Mouse (Mus musculus): ENCODE data around the gene Phactr1. TPM values are rescaled to one million over a fixed set of nuclear protein-coding genes. Genes with fewer than 3 reads are reported as not detected.

Phactr1 gene
- polyA plus RNA-seq, 1 experiment from 2014 or later: 6.8 TPM

- TF ChIP-seq CTCF (IDR thresholded peaks at IDR 0.05; ENCODE audit: low read depth): no peak
- Histone ChIP-seq H3K9me3 (ENCODE audit: control insufficient read depth) (no peaks in the 10 kb centered on the region), H3K4me2 (replicated peaks; ENCODE audit: low read depth) (peak overlapping the region; percentile 94), H3K4me1 (replicated peaks; ENCODE audit: control insufficient read depth, insufficient read depth, low read length) (no peaks in the 10 kb centered on the region), H3K27ac (ENCODE audit: low read depth, low read length) (no peak overlapping the region), H3K9ac (ENCODE audit: low read depth, low read length) (peak overlapping the region; percentile 40), H3K36me3 (ENCODE audit: control insufficient read depth, insufficient read depth) (no peaks in the 10 kb centered on the region), H3K4me3 (ENCODE audit: low read depth, low read length) (peak overlapping the region; percentile 57), H3K27me3 (replicated peaks; ENCODE audit: control insufficient read depth, insufficient read depth, low read length) (peaks cover 25% of the 10 kb centered on the region)
- WGBS: under 1% methylated on average over 72 of the region's 74 CpGs
- no peak; the same call in 1 of the 2 replicates for ATAC-seq
These were observed 236.0 kb downstream of the Phactr1 start for GRCm38 (mm10) chr13:42916194-42917033.

- Histone ChIP-seq H3K27me3 (replicated peaks; ENCODE audit: control insufficient read depth, insufficient read depth, low read length) (peaks cover 25% of the 10 kb centered on the region), H3K27ac (ENCODE audit: low read depth, low read length) (no peak overlapping the region), H3K9ac (ENCODE audit: low read depth, low read length) (no peak overlapping the region), H3K4me2 (replicated peaks; ENCODE audit: low read depth) (peak overlapping the region; percentile 94), H3K9me3 (ENCODE audit: control insufficient read depth) (no peaks in the 10 kb centered on the region), H3K4me1 (replicated peaks; ENCODE audit: control insufficient read depth, insufficient read depth, low read length) (no peaks in the 10 kb centered on the region), H3K4me3 (ENCODE audit: low read depth, low read length) (peak overlapping the region; percentile 57; the same call in 1 of the 2 replicates), H3K36me3 (ENCODE audit: control insufficient read depth, insufficient read depth) (no peaks in the 10 kb centered on the region)
- no peak for ATAC-seq
- 54% methylated on average over 6 of the region's 6 CpGs for WGBS
- TF ChIP-seq CTCF (IDR thresholded peaks at IDR 0.05; ENCODE audit: low read depth): no peak
These were observed 236.8 kb downstream of the Phactr1 start for GRCm38 (mm10) chr13:42917251-42917650.

- Histone ChIP-seq H3K4me2 (replicated peaks; ENCODE audit: low read depth) (no peak overlapping the region), H3K9me3 (ENCODE audit: control insufficient read depth) (no peaks in the 10 kb centered on the region), H3K4me1 (replicated peaks; ENCODE audit: control insufficient read depth, insufficient read depth, low read length) (no peaks in the 10 kb centered on the region), H3K4me3 (ENCODE audit: low read depth, low read length) (no peak overlapping the region), H3K27me3 (replicated peaks; ENCODE audit: control insufficient read depth, insufficient read depth, low read length) (peaks cover 25% of the 10 kb centered on the region), H3K27ac (ENCODE audit: low read depth, low read length) (no peak overlapping the region), H3K9ac (ENCODE audit: low read depth, low read length) (no peak overlapping the region), H3K36me3 (ENCODE audit: control insufficient read depth, insufficient read depth) (no peaks in the 10 kb centered on the region)
- TF ChIP-seq CTCF (IDR thresholded peaks at IDR 0.05; ENCODE audit: low read depth): no peak
- ATAC-seq: no peak
- WGBS: 70% methylated on average over 2 of the region's 2 CpGs
These were observed 239.6 kb downstream of the Phactr1 start for GRCm38 (mm10) chr13:42920062-42920461.

- Histone ChIP-seq H3K27ac (ENCODE audit: low read depth, low read length) (no peak overlapping the region), H3K27me3 (replicated peaks; ENCODE audit: control insufficient read depth, insufficient read depth, low read length) (peaks cover 6% of the 10 kb centered on the region), H3K4me3 (ENCODE audit: low read depth, low read length) (no peak overlapping the region), H3K4me2 (replicated peaks; ENCODE audit: low read depth) (no peak overlapping the region), H3K4me1 (replicated peaks; ENCODE audit: control insufficient read depth, insufficient read depth, low read length) (no peaks in the 10 kb centered on the region), H3K36me3 (ENCODE audit: control insufficient read depth, insufficient read depth) (no peaks in the 10 kb centered on the region), H3K9me3 (ENCODE audit: control insufficient read depth) (no peaks in the 10 kb centered on the region), H3K9ac (ENCODE audit: low read depth, low read length) (no peak overlapping the region)
- no peak for TF ChIP-seq CTCF (IDR thresholded peaks at IDR 0.05; ENCODE audit: low read depth)
- ATAC-seq: no peak
- 75% methylated on average over 10 of the region's 10 CpGs for WGBS
These were observed 241.5 kb downstream of the Phactr1 start for GRCm38 (mm10) chr13:42921769-42922450.

- no peaks in the 10 kb centered on the region for H3K36me3 ChIP-seq (ENCODE audit: control insufficient read depth, insufficient read depth)
- H3K4me1 ChIP-seq (replicated peaks; ENCODE audit: control insufficient read depth, insufficient read depth, low read length): no peaks in the 10 kb centered on the region
- no peak overlapping the region for H3K9ac ChIP-seq (ENCODE audit: low read depth, low read length)
- H3K27me3 ChIP-seq (replicated peaks; ENCODE audit: control insufficient read depth, insufficient read depth, low read length): no peaks in the 10 kb centered on the region
- no peaks in the 10 kb centered on the region for H3K9me3 ChIP-seq (ENCODE audit: control insufficient read depth)
- no peak overlapping the region for H3K4me2 ChIP-seq (replicated peaks; ENCODE audit: low read depth)
- WGBS: 95% methylated on average over 11 of the region's 11 CpGs
- H3K27ac ChIP-seq (ENCODE audit: low read depth, low read length): no peak overlapping the region
- no peak for TF ChIP-seq CTCF (IDR thresholded peaks at IDR 0.05; ENCODE audit: low read depth)
- ATAC-seq: no peak
- no peak overlapping the region for H3K4me3 ChIP-seq (ENCODE audit: low read depth, low read length)
These were observed 247.4 kb downstream of the Phactr1 start for GRCm38 (mm10) chr13:42927778-42928177.

- H3K27ac ChIP-seq (ENCODE audit: low read depth, low read length): no peak overlapping the region
- WGBS: 64% methylated on average over 10 of the region's 10 CpGs
- TF ChIP-seq CTCF (IDR thresholded peaks at IDR 0.05; ENCODE audit: low read depth): no peak
- H3K4me3 ChIP-seq (ENCODE audit: low read depth, low read length): no peak overlapping the region
- H3K27me3 ChIP-seq (replicated peaks; ENCODE audit: control insufficient read depth, insufficient read depth, low read length): no peaks in the 10 kb centered on the region
- no peaks in the 10 kb centered on the region for H3K9me3 ChIP-seq (ENCODE audit: control insufficient read depth)
- no peaks in the 10 kb centered on the region for H3K36me3 ChIP-seq (ENCODE audit: control insufficient read depth, insufficient read depth)
- no peaks in the 10 kb centered on the region for H3K4me1 ChIP-seq (replicated peaks; ENCODE audit: control insufficient read depth, insufficient read depth, low read length)
- no peak overlapping the region for H3K9ac ChIP-seq (ENCODE audit: low read depth, low read length)
- no peak overlapping the region for H3K4me2 ChIP-seq (replicated peaks; ENCODE audit: low read depth)
- ATAC-seq: no peak
These were observed 249.3 kb downstream of the Phactr1 start for GRCm38 (mm10) chr13:42929529-42930235.

Measured in intestine, postnatal 0 days (tissue).